Mouse (Mus musculus): ENCODE measurements around the gene Smim17.
"Not testable (repeated sequence)": the region's sequence is repeated elsewhere in the genome, so short reads cannot be mapped to it uniquely, and the experiment has no call there.

Gene Smim17

GRCm38 (mm10) chr7:6397996-6398975 lies at the start of gene Smim17:
TSS of gene Smim17 (plus strand) at chr7:6398715.
- DNase-seq (ENCODE audit: low spot score in 2 of 2) = peak; percentile 54 to 73

GRCm38 (mm10) chr7:6358121-6358520 lies 40.4 kb upstream of the Smim17 start:
- DNase-seq (ENCODE audit: low spot score in 2 of 2) = no peak

- no peak for DNase-seq (ENCODE audit: low spot score in 2 of 2)
Measured at GRCm38 (mm10) chr7:6358937-6359590, 39.5 kb upstream of the Smim17 start.

GRCm38 (mm10) chr7:6360477-6361060 lies 37.9 kb upstream of the Smim17 start:
- no peak for DNase-seq (ENCODE audit: low spot score in 2 of 2)

- no peak for DNase-seq (ENCODE audit: low spot score in 2 of 2)
Measured at GRCm38 (mm10) chr7:6361756-6362155, 36.8 kb upstream of the Smim17 start.

- DNase-seq (ENCODE audit: low spot score in 2 of 2) = peak; percentile 98 to 99
Measured at GRCm38 (mm10) chr7:6362268-6363046, 36.1 kb upstream of the Smim17 start.

- DNase-seq (ENCODE audit: low spot score in 2 of 2) = peak in 1 of 2 experiments; percentile 84
Measured at GRCm38 (mm10) chr7:6363047-6363488, 35.4 kb upstream of the Smim17 start, which contains the start of gene Zfp78. TSS of gene Zfp78 (plus strand) at chr7:6363280.

GRCm38 (mm10) chr7:6364761-6365160 lies 33.8 kb upstream of the Smim17 start:
- DNase-seq (ENCODE audit: low spot score in 2 of 2) = no peak

GRCm38 (mm10) chr7:6367185-6367584 lies 31.3 kb upstream of the Smim17 start:
- no peak for DNase-seq (ENCODE audit: low spot score in 2 of 2)

- DNase-seq (ENCODE audit: low spot score in 2 of 2) = not testable (repeated sequence)
Measured at GRCm38 (mm10) chr7:6368146-6368545, 30.4 kb upstream of the Smim17 start.

GRCm38 (mm10) chr7:6369460-6369859 lies 29.1 kb upstream of the Smim17 start:
- DNase-seq (ENCODE audit: low spot score in 2 of 2) = no peak

- no peak for DNase-seq (ENCODE audit: low spot score in 2 of 2)
Measured at GRCm38 (mm10) chr7:6372993-6373392, 25.5 kb upstream of the Smim17 start.

GRCm38 (mm10) chr7:6378441-6378840 lies 20.1 kb upstream of the Smim17 start:
- no peak for DNase-seq (ENCODE audit: low spot score in 2 of 2)

- no peak for DNase-seq (ENCODE audit: low spot score in 2 of 2)
Measured at GRCm38 (mm10) chr7:6381431-6381830, 17.1 kb upstream of the Smim17 start.

- peak; percentile 91 for DNase-seq (ENCODE audit: low spot score in 2 of 2)
Measured at GRCm38 (mm10) chr7:6383044-6383455, 15.5 kb upstream of the Smim17 start, which contains the start of gene Zfp28. TSS of gene Zfp28 (plus strand) at chr7:6383295.

- no peak for DNase-seq (ENCODE audit: low spot score in 2 of 2)
Measured at GRCm38 (mm10) chr7:6384011-6384410, 14.5 kb upstream of the Smim17 start.

GRCm38 (mm10) chr7:6386995-6387394 lies 11.5 kb upstream of the Smim17 start:
- no peak for DNase-seq (ENCODE audit: low spot score in 2 of 2)

GRCm38 (mm10) chr7:6388971-6389370 lies 9.5 kb upstream of the Smim17 start:
- DNase-seq (ENCODE audit: low spot score in 2 of 2) = no peak

- no peak for DNase-seq (ENCODE audit: low spot score in 2 of 2)
Measured at GRCm38 (mm10) chr7:6389449-6389848, 9.1 kb upstream of the Smim17 start.

GRCm38 (mm10) chr7:6410043-6410442 lies 11.5 kb downstream of the Smim17 start, which contains the start of gene Gm20715:
TSS of gene Gm20715 (plus strand) at chr7:6410277.
- DNase-seq (ENCODE audit: low spot score in 2 of 2) = peak; percentile 30 to 77
